Mouse (Mus musculus): ENCODE measurements around the gene St5. TPM values are rescaled to one million over a fixed set of nuclear protein-coding genes. Genes with fewer than 3 reads are reported as not detected.

The St5 gene
- total and polyA plus RNA-seq, 3 experiments, result 24.3 to 40.3 (median 28.4) TPM

DNA sequence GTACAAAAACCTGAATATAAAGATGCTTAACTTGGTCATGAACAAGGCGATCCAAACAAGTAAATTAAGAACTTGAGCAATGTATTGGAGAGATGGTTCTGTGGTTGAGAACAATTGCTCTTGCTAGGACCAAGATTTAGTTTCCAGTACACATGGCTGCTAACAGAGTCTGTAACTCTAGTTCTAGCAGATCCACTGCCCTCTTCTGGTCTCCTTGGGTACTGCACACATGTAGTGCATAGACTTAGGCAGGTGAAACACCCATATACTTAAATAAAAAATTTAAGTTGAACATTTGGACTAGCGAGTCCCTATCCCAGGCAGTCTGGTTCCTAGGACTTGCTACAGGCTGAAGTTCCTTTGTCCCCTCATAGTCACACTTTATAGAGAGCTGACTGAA lies 19.2 kb upstream of the St5 start:
- TF ChIP-seq CTCF (IDR thresholded peaks at IDR 0.05) (peak; percentile 43), EP300 (IDR thresholded peaks at IDR 0.05; ENCODE audit: insufficient read depth, low read depth, low read length) (no peak), POLR2A (IDR thresholded peaks at IDR 0.05; ENCODE audit: insufficient read depth, low read depth, low read length) (no peak)
- Histone ChIP-seq H3K9ac (ENCODE audit: low read depth, low read length) (no peak overlapping the region), H3K79me2 (replicated peaks; ENCODE audit: control insufficient read depth, insufficient read depth, low read length) (no peaks in the 10 kb centered on the region), H3K4me1 (ENCODE audit: control insufficient read depth, insufficient read depth, low read length) (no peaks in the 10 kb centered on the region), H3K27me3 (ENCODE audit: control insufficient read depth, insufficient read depth, low read length) (no peaks in the 10 kb centered on the region), H3K4me3 (no peak overlapping the region), H3K36me3 (ENCODE audit: control insufficient read depth, insufficient read depth, low read length) (no peaks in the 10 kb centered on the region), H3K27ac (no peak overlapping the region)
- no peak for DNase-seq
- intact Hi-C loops (cut with DNase I), result no loop called here
- 95% methylated on average over 2 of the region's 2 CpGs for WGBS

DNA sequence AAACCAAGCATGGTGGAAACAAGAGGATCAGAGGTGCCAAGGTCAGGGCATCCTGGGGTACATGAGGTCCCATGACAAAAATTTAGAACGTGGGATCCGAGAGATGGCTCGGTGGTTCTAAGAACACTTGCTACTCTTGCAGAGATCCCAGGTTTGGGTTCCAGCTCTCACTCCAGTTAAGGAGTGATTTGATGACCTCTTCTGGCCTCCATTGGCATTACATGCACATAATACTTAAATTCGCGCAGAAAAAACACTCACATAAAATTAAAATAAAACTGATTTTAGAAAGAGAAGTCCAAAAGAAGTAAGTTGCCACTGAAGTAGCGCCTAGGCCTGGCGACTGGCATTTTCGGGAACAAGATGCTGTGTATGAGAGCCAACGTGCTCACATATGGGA lies 15.9 kb upstream of the St5 start:
- H3K27me3 ChIP-seq (ENCODE audit: control insufficient read depth, insufficient read depth, low read length), result no peaks in the 10 kb centered on the region
- H3K79me2 ChIP-seq (replicated peaks; ENCODE audit: control insufficient read depth, insufficient read depth, low read length), result no peaks in the 10 kb centered on the region
- no peak for DNase-seq
- no peak overlapping the region for H3K9ac ChIP-seq (ENCODE audit: low read depth, low read length)
- TF ChIP-seq EP300 (IDR thresholded peaks at IDR 0.05; ENCODE audit: insufficient read depth, low read depth, low read length) (no peak), POLR2A (IDR thresholded peaks at IDR 0.05; ENCODE audit: insufficient read depth, low read depth, low read length) (no peak), CTCF (IDR thresholded peaks at IDR 0.05) (peak; percentile 78)
- no peaks in the 10 kb centered on the region for H3K36me3 ChIP-seq (ENCODE audit: control insufficient read depth, insufficient read depth, low read length)
- H3K4me1 ChIP-seq (ENCODE audit: control insufficient read depth, insufficient read depth, low read length), result no peaks in the 10 kb centered on the region
- WGBS, result 53% methylated on average over 9 of the region's 9 CpGs
- H3K27ac ChIP-seq, result no peak overlapping the region
- intact Hi-C loops (cut with DNase I), result loop anchor here (2.0 kb wide), 1 partner anchor 192 kb away; no protein-coding TSS in a partner anchor
- H3K4me3 ChIP-seq, result no peak overlapping the region

DNA sequence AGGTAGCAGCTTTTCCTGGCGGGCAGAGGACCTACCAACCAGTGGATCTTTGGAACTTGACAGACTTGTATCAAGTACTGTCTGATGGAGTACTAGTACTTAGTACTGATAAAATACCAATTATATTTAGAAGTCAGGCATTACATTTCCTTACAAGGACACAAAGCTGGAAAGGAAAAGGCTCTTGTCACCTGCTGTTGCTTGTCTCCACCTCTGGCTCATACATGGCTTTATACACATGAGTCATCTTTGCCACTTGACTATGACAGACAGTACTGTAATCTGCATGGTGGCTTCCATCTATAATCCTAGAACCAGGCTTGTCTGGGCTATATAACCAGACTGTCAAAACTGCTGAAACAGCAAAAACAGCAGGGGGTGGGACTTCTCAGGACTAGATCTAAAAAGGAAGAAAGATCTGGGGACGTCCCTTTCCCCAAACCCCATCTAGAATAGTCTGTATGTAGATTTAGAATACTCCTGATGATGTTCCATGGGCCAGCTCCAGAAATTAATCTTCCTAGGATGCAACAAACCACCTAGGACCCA lies 10.1 kb upstream of the St5 start:
- no peak for DNase-seq
- H3K4me1 ChIP-seq (ENCODE audit: control insufficient read depth, insufficient read depth, low read length), result peaks cover 4% of the 10 kb centered on the region; the same call in 1 of the 2 replicates
- intact Hi-C loops (cut with DNase I), result no loop called here
- no peak overlapping the region for H3K9ac ChIP-seq (ENCODE audit: low read depth, low read length)
- 82% methylated on average over 2 of the region's 2 CpGs for WGBS
- no peak for TF ChIP-seq CTCF (IDR thresholded peaks at IDR 0.05)
- TF ChIP-seq EP300 (IDR thresholded peaks at IDR 0.05; ENCODE audit: insufficient read depth, low read depth, low read length), result no peak
- no peak for TF ChIP-seq POLR2A (IDR thresholded peaks at IDR 0.05; ENCODE audit: insufficient read depth, low read depth, low read length)
- H3K27ac ChIP-seq, result no peak overlapping the region
- H3K36me3 ChIP-seq (ENCODE audit: control insufficient read depth, insufficient read depth, low read length), result peaks cover 6% of the 10 kb centered on the region
- no peaks in the 10 kb centered on the region for H3K27me3 ChIP-seq (ENCODE audit: control insufficient read depth, insufficient read depth, low read length)
- H3K79me2 ChIP-seq (replicated peaks; ENCODE audit: control insufficient read depth, insufficient read depth, low read length), result no peaks in the 10 kb centered on the region
- H3K4me3 ChIP-seq, result no peak overlapping the region

DNA sequence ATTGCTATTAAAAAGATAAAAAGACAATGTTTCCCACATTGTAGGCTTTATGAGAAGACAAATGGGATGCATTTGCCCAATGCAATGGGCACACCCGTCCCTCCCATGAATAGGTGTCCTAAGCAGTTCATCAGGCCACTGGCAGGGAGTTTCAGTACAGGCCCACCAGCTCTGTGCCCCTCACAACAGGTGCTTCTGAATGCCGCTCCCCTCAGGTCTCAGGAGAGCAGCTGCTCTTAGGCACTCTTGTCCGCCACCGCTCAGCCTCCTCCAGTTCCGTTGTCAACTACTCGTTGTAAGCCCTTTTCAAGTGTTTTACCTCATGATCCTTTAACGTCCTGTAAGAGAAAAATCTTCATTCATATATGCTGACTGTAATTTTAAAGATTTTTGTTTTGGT lies 8.8 kb upstream of the St5 start:
- Histone ChIP-seq H3K79me2 (replicated peaks; ENCODE audit: control insufficient read depth, insufficient read depth, low read length) (no peaks in the 10 kb centered on the region), H3K4me3 (no peak overlapping the region), H3K9ac (ENCODE audit: low read depth, low read length) (no peak overlapping the region), H3K27me3 (ENCODE audit: control insufficient read depth, insufficient read depth, low read length) (no peaks in the 10 kb centered on the region), H3K4me1 (ENCODE audit: control insufficient read depth, insufficient read depth, low read length) (peaks cover 6% of the 10 kb centered on the region), H3K36me3 (ENCODE audit: control insufficient read depth, insufficient read depth, low read length) (peaks cover 7% of the 10 kb centered on the region), H3K27ac (no peak overlapping the region)
- 92% methylated on average over 7 of the region's 7 CpGs for WGBS
- no peak for DNase-seq
- no peak for TF ChIP-seq POLR2A (IDR thresholded peaks at IDR 0.05; ENCODE audit: insufficient read depth, low read depth, low read length)
- TF ChIP-seq EP300 (IDR thresholded peaks at IDR 0.05; ENCODE audit: insufficient read depth, low read depth, low read length), result no peak
- intact Hi-C loops (cut with DNase I), result no loop called here

DNA sequence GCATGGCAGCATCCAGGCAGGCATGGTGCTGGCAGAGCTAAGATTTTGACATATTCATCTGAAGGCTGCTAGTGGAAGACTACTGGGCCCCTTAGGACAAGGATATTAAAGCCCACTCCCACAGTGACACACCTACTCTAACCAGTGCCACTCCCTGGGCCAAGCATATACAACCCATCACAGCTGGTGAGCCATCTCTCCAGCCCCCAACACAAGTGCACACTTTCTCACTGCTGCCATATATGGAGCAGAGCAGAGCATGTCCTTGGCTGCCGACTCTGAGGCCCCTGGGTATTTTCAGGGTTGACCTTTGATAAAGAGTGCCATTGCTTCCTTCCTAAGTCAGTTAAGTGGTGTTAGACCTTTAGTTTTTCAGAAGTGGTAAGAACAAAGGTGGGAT lies 6.7 kb upstream of the St5 start:
- no peak overlapping the region for H3K9ac ChIP-seq (ENCODE audit: low read depth, low read length)
- H3K36me3 ChIP-seq (ENCODE audit: control insufficient read depth, insufficient read depth, low read length), result peaks cover 7% of the 10 kb centered on the region
- TF ChIP-seq POLR2A (IDR thresholded peaks at IDR 0.05; ENCODE audit: insufficient read depth, low read depth, low read length) (no peak), CTCF (IDR thresholded peaks at IDR 0.05) (no peak), EP300 (IDR thresholded peaks at IDR 0.05; ENCODE audit: insufficient read depth, low read depth, low read length) (no peak)
- H3K27me3 ChIP-seq (ENCODE audit: control insufficient read depth, insufficient read depth, low read length), result no peaks in the 10 kb centered on the region
- intact Hi-C loops (cut with DNase I), result no loop called here
- no peaks in the 10 kb centered on the region for H3K79me2 ChIP-seq (replicated peaks; ENCODE audit: control insufficient read depth, insufficient read depth, low read length)
- peaks cover 6% of the 10 kb centered on the region for H3K4me1 ChIP-seq (ENCODE audit: control insufficient read depth, insufficient read depth, low read length)
- H3K27ac ChIP-seq, result peak overlapping the region; percentile 53; the same call in 1 of the 2 replicates
- WGBS, result 12% methylated on average over 1 of the region's 1 CpGs
- no peak for DNase-seq
- H3K4me3 ChIP-seq, result no peak overlapping the region

DNA sequence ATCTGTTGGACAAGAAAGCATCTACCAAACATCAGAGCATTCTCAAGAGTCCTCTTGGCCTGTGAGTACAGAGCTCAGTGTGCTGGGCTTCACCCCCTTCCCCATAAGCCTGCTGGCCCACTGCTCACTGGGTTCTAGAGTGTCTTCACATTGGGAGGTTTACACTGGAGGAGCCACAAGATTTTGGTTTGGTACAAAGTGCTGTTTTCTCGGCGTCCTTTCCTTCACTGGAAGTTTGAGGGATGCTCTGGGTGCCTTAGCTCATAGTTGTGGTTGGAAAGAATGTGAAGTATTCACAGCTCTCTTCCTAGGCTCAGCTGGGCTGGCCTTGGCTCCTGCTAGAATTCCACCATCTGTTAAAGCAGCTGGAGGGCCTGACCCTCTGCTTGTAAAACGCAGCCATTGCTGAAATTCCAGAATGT lies 5.6 kb upstream of the St5 start:
- peak overlapping the region; percentile 34 for H3K27ac ChIP-seq
- 30% methylated on average over 3 of the region's 3 CpGs for WGBS

More for the DNA sequence above, 5.6 kb upstream of the St5 start:
- Histone ChIP-seq H3K4me3 (no peak overlapping the region), H3K4me1 (ENCODE audit: control insufficient read depth, insufficient read depth, low read length) (peaks cover 6% of the 10 kb centered on the region), H3K79me2 (replicated peaks; ENCODE audit: control insufficient read depth, insufficient read depth, low read length) (no peaks in the 10 kb centered on the region), H3K9ac (ENCODE audit: low read depth, low read length) (no peak overlapping the region), H3K27me3 (ENCODE audit: control insufficient read depth, insufficient read depth, low read length) (no peaks in the 10 kb centered on the region), H3K36me3 (ENCODE audit: control insufficient read depth, insufficient read depth, low read length) (peaks cover 7% of the 10 kb centered on the region)
- peak; percentile 57 to 67 for DNase-seq
- intact Hi-C loops (cut with DNase I), result loop anchor here (2.0 kb wide), 1 partner anchor 184 kb away; no protein-coding TSS in a partner anchor
- TF ChIP-seq EP300 (IDR thresholded peaks at IDR 0.05; ENCODE audit: insufficient read depth, low read depth, low read length) (peak; percentile 60; the same call in 1 of the 2 replicates), CTCF (IDR thresholded peaks at IDR 0.05) (no peak), POLR2A (IDR thresholded peaks at IDR 0.05; ENCODE audit: insufficient read depth, low read depth, low read length) (no peak)

All from heart, adult 2 months (tissue).